Mouse (Mus musculus): ENCODE measurements around the gene Copz1. TPM values are rescaled to one million over a fixed set of nuclear protein-coding genes. Genes with fewer than 3 reads are reported as not detected.
A peak's percentile ranks its signal among the peaks of the same experiment; 100 is the strongest.

Gene Copz1
- 197 and 231 TPM in 2 replicates for polyA plus RNA-seq (2014; fragmentation: Nextera tagmentation; extraction: Ambion mirVana)

DNA sequence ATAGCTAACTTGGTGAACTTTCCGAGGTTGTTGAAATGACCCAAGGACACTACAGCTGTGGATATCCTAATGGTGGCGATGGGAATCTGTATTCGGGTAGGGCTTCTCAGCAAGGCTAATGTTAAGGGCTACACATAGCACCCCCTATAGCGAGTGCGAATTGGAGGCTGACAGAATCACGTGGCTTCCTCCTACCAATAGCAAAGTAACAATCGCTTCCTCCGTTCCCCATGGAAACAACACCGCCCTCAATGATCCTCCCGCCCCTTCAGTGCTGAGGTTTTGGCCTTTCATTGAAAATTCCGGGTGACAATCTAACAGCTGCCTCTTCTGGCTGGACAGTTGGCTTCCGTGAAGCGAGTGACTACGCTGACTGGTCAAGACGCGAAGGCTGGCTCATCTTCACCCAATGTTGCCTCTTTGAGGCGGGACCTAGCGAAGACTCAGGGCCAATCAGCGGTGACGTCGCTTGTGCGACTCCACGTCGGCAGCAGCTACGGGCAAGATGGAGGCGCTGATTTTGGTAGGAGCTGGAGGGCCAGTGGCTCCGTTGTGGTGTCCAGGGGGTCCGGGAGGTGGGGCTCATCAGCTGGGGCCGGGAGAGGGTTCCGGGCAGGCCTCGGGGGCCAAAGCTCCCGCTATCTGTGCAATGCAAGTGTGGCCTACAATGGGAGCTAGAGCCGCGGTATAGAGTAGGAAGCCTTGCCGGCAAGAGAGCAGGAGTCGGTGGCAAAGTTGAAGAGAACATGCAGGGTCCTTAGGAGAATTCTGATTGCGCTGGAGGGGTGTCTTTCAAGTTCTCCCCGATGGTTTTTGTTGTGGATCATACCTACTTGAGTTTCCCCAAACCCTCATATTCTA is at the start of gene Copz1:
Gene Copz1 (plus strand): TSS at position 296 of the 861 bp plus-strand sequence.
- Histone ChIP-seq H3K9me3 (ENCODE audit: control insufficient read depth, low read length) (no peaks in the 10 kb centered on the region), H3K4me1 (ENCODE audit: control insufficient read depth, insufficient read depth, low read length) (peaks cover 11% of the 10 kb centered on the region), H3K27me3 (ENCODE audit: control insufficient read depth, insufficient read depth, low read length) (no peaks in the 10 kb centered on the region), H3K4me2 (ENCODE audit: low read length) (peak within 1 kb of the TSS; percentile 61), H3K27ac (replicated peaks; ENCODE audit: low read depth, low read length) (peak within 1 kb of the TSS; percentile 61), H3K36me3 (ENCODE audit: control insufficient read depth, insufficient read depth, low read length) (no peaks in the 10 kb centered on the region), H3K4me3 (replicated peaks; ENCODE audit: low read depth, low read length) (peak within 1 kb of the TSS; percentile 85), H3K9ac (replicated peaks; ENCODE audit: low read length) (peak within 1 kb of the TSS; percentile 47)
- peak; percentile 98 for DNase-seq
- under 1% methylated on average over 38 of the region's 38 CpGs for WGBS
- peak; percentile 100 for ATAC-seq (ENCODE audit: low FRiP score, low TSS enrichment)

DNA sequence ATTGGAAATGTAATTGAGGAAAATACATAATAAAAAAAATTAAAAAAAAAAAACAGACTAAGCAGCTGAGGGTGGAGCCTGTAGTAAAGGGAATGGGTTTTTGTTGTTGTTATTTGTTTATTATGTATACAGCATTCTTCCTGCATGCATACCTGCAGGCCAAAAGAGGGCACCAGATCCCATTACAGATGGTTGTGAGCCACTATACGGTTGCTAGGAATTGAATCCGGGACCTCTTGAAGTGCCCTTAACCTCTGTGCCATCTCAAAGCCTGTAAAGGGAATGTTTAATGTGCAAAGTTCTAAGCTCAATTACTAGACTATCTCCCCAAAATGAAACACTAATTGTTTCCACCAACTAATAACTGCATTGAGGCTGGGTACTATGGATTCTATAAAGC is 48.4 kb upstream of the Copz1 start:
- no peaks in the 10 kb centered on the region for H3K4me1 ChIP-seq (ENCODE audit: control insufficient read depth, insufficient read depth, low read length)
- no peak overlapping the region for H3K4me2 ChIP-seq (ENCODE audit: low read length)
- H3K9ac ChIP-seq (replicated peaks; ENCODE audit: low read length) = no peak overlapping the region
- no peak overlapping the region for H3K27ac ChIP-seq (replicated peaks; ENCODE audit: low read depth, low read length)
- DNase-seq (no peak), ATAC-seq (ENCODE audit: low FRiP score, low TSS enrichment) (no peak)
- no peaks in the 10 kb centered on the region for H3K9me3 ChIP-seq (ENCODE audit: control insufficient read depth, low read length)
- no peaks in the 10 kb centered on the region for H3K36me3 ChIP-seq (ENCODE audit: control insufficient read depth, insufficient read depth, low read length)
- no peak overlapping the region for H3K4me3 ChIP-seq (replicated peaks; ENCODE audit: low read depth, low read length)
- no peaks in the 10 kb centered on the region for H3K27me3 ChIP-seq (ENCODE audit: control insufficient read depth, insufficient read depth, low read length)
- 92% methylated on average over 2 of the region's 2 CpGs for WGBS

DNA sequence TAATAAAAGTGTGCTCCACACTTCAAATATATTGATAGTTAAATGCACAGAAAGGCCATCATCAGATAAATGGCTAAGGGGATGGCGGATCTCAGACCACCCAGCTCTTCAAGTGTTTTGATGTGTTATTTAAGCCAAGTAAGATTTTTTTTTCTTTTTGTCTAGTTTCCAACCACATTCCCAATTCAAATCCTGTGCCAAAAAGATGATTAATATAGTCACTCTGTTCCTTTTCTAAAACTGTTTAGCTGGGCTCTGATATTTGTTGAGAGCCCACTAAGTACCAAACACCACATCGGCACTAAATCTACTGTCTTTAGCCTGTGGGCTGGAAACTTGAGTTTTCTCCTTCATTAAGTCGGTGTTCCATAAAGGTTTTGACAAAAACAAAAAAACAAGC is 45.5 kb upstream of the Copz1 start:
- ATAC-seq (ENCODE audit: low FRiP score, low TSS enrichment) = no peak
- H3K27ac ChIP-seq (replicated peaks; ENCODE audit: low read depth, low read length) = no peak overlapping the region
- no peak for DNase-seq

DNA sequence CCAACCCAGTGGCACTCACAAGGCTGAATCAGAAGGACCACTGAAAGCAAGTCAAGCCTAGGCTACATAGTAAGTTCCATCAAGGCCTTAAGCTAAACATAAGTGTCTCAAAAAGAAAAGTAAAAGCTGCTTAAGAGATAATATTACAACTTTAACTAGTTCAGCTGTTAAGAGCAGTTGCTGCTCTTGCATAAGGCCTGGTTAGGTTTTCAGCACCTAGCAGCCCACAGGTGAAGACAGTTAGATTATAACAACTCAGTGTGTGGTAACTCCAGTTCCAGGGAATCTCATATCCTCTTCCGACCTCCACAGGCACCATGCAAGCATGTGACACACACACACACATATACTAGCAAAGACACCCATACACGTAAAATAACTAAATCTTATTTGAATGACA is 44.9 kb upstream of the Copz1 start:
- no peak overlapping the region for H3K27ac ChIP-seq (replicated peaks; ENCODE audit: low read depth, low read length)
- 0 out of 2 replicates have a peak, but pooled peaks cover 2% of the 10 kb centered on the region for H3K36me3 ChIP-seq (ENCODE audit: control insufficient read depth, insufficient read depth, low read length)
- DNase-seq = no peak
- no peak overlapping the region for H3K4me2 ChIP-seq (ENCODE audit: low read length)
- H3K4me3 ChIP-seq (replicated peaks; ENCODE audit: low read depth, low read length) = no peak overlapping the region
- no peak for ATAC-seq (ENCODE audit: low FRiP score, low TSS enrichment)
- WGBS = 97% methylated on average over 2 of the region's 2 CpGs
- H3K9ac ChIP-seq (replicated peaks; ENCODE audit: low read length) = no peak overlapping the region
- H3K4me1 ChIP-seq (ENCODE audit: control insufficient read depth, insufficient read depth, low read length) = no peaks in the 10 kb centered on the region
- H3K9me3 ChIP-seq (ENCODE audit: control insufficient read depth, low read length) = no peaks in the 10 kb centered on the region
- H3K27me3 ChIP-seq (ENCODE audit: control insufficient read depth, insufficient read depth, low read length) = no peaks in the 10 kb centered on the region

More for the DNA sequence above, 45.5 kb upstream of the Copz1 start:
- Histone ChIP-seq H3K4me2 (ENCODE audit: low read length) (no peak overlapping the region), H3K4me1 (ENCODE audit: control insufficient read depth, insufficient read depth, low read length) (no peaks in the 10 kb centered on the region), H3K9ac (replicated peaks; ENCODE audit: low read length) (no peak overlapping the region), H3K9me3 (ENCODE audit: control insufficient read depth, low read length) (no peaks in the 10 kb centered on the region), H3K36me3 (ENCODE audit: control insufficient read depth, insufficient read depth, low read length) (0 out of 2 replicates have a peak, but pooled peaks cover under 1% of the 10 kb centered on the region), H3K27me3 (ENCODE audit: control insufficient read depth, insufficient read depth, low read length) (no peaks in the 10 kb centered on the region), H3K4me3 (replicated peaks; ENCODE audit: low read depth, low read length) (no peak overlapping the region)
- WGBS = 90% methylated on average over 3 of the region's 3 CpGs

DNA sequence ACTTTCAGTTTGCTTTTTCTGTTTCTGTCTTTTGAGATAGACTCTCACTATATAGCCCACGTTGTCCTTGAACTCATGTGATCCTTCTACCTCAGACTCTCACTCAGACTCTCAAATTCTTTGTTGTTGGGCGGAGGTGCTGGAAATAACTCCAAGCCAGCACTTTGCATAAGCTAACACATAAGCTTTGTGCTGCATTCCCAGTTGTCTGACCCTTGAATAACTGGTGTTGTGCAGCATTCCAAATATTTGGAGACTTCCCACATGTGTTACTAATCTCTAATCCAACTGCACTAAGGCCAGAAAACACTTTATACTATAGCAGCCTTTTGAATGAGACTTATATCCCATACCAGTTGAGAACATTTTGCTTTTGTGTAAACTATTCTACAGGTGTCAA is 43.6 kb upstream of the Copz1 start:
- Histone ChIP-seq H3K36me3 (ENCODE audit: control insufficient read depth, insufficient read depth, low read length) (0 out of 2 replicates have a peak, but pooled peaks cover 2% of the 10 kb centered on the region), H3K27me3 (ENCODE audit: control insufficient read depth, insufficient read depth, low read length) (no peaks in the 10 kb centered on the region), H3K4me2 (ENCODE audit: low read length) (no peak overlapping the region), H3K4me1 (ENCODE audit: control insufficient read depth, insufficient read depth, low read length) (no peaks in the 10 kb centered on the region), H3K9ac (replicated peaks; ENCODE audit: low read length) (no peak overlapping the region), H3K4me3 (replicated peaks; ENCODE audit: low read depth, low read length) (no peak overlapping the region), H3K27ac (replicated peaks; ENCODE audit: low read depth, low read length) (no peak overlapping the region), H3K9me3 (ENCODE audit: control insufficient read depth, low read length) (no peaks in the 10 kb centered on the region)
- DNase-seq (no peak), ATAC-seq (ENCODE audit: low FRiP score, low TSS enrichment) (no peak)
- 72% methylated on average over 2 of the region's 2 CpGs for WGBS

DNA sequence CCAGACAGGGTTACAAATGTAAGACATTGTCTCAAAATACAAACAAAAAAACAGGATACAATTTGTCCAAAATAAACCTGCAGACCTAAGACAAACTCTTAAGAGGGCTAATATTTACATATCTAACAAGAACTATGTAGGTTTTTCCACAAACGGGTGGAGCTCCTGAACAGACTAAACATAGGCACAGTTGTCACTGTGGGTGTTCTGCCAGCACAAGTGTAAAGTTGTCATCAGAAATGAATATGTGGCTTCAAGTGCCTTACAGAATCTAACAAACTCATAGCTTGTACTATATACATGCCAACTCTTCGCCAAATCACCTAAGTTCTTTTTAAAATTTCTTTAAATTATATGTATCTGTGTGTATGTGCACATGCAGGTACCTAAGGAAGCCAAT is 39.4 kb upstream of the Copz1 start:
- no peak overlapping the region for H3K4me3 ChIP-seq (replicated peaks; ENCODE audit: low read depth, low read length)
- H3K27me3 ChIP-seq (ENCODE audit: control insufficient read depth, insufficient read depth, low read length) = no peaks in the 10 kb centered on the region
- no peak overlapping the region for H3K9ac ChIP-seq (replicated peaks; ENCODE audit: low read length)
- H3K4me1 ChIP-seq (ENCODE audit: control insufficient read depth, insufficient read depth, low read length) = peaks cover under 1% of the 10 kb centered on the region; the same call in 1 of the 2 replicates
- WGBS = 86% methylated on average over 2 of the region's 2 CpGs
- ATAC-seq (ENCODE audit: low FRiP score, low TSS enrichment) (no peak), DNase-seq (no peak)
- H3K4me2 ChIP-seq (ENCODE audit: low read length) = no peak overlapping the region
- H3K27ac ChIP-seq (replicated peaks; ENCODE audit: low read depth, low read length) = no peak overlapping the region
- H3K9me3 ChIP-seq (ENCODE audit: control insufficient read depth, low read length) = no peaks in the 10 kb centered on the region
- peaks cover 2% of the 10 kb centered on the region; the same call in 1 of the 2 replicates for H3K36me3 ChIP-seq (ENCODE audit: control insufficient read depth, insufficient read depth, low read length)

DNA sequence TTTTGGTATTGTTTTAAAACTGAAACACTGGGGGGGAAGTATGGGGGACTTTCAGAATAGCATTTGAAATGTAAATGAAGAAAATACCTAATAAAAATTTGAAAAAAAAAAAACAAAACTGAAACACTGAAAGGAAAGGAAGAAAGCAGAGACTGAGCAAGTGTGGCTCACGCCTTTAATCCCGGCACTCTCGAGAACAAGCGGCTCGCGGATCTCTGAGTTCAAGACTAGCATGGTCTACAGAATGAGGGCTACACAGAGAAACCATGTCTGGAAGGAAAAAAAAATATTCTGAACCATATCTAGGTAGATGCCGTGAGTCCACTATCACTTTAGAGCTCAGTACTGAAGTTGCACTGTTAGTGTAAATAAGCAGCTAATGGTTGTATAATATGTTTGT is 35.2 kb upstream of the Copz1 start:
- peaks cover 15% of the 10 kb centered on the region for H3K4me1 ChIP-seq (ENCODE audit: control insufficient read depth, insufficient read depth, low read length)
- no peak overlapping the region for H3K27ac ChIP-seq (replicated peaks; ENCODE audit: low read depth, low read length)
- DNase-seq = no peak
- no peak for ATAC-seq (ENCODE audit: low FRiP score, low TSS enrichment)
- H3K9ac ChIP-seq (replicated peaks; ENCODE audit: low read length) = no peak overlapping the region
- no peaks in the 10 kb centered on the region for H3K9me3 ChIP-seq (ENCODE audit: control insufficient read depth, low read length)
- H3K4me3 ChIP-seq (replicated peaks; ENCODE audit: low read depth, low read length) = no peak overlapping the region
- 88% methylated on average over 7 of the region's 7 CpGs for WGBS
- H3K27me3 ChIP-seq (ENCODE audit: control insufficient read depth, insufficient read depth, low read length) = no peaks in the 10 kb centered on the region
- H3K4me2 ChIP-seq (ENCODE audit: low read length) = no peak overlapping the region
- H3K36me3 ChIP-seq (ENCODE audit: control insufficient read depth, insufficient read depth, low read length) = peaks cover 11% of the 10 kb centered on the region

DNA sequence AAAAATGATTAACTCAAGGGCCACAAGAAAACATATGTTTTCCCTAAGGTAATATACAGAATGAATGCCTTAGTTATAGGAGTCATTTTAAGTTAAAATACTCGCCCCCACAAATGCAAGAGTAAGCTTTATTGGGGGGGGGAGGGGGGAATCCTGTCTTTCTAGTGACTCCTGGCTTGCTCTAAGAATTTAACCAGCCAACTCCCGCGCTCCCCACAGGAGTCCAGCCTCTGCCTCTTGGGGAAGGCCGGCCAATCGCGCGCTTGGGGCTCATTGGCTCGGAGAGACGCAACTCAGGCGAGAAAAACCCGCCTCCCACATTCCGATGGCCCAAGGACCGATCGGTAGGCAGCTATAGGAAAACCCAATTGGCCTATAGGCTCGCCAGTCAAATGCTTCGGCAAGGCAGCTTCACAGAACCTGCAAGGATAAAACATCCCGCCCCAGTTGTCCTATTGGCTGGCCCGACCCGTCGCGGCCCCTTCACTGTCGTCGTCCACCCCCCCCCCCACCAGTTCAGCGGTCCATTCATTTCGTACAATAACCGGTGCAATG is 33.3 kb upstream of the Copz1 start:
- H3K27me3 ChIP-seq (ENCODE audit: control insufficient read depth, insufficient read depth, low read length) = no peaks in the 10 kb centered on the region
- H3K4me3 ChIP-seq (replicated peaks; ENCODE audit: low read depth, low read length) = peak overlapping the region; percentile 59
- H3K36me3 ChIP-seq (ENCODE audit: control insufficient read depth, insufficient read depth, low read length) = peaks cover 28% of the 10 kb centered on the region
- peak overlapping the region; percentile 77 for H3K4me2 ChIP-seq (ENCODE audit: low read length)
- H3K4me1 ChIP-seq (ENCODE audit: control insufficient read depth, insufficient read depth, low read length) = peaks cover 27% of the 10 kb centered on the region
- peak overlapping the region; percentile 54 for H3K9ac ChIP-seq (replicated peaks; ENCODE audit: low read length)
- DNase-seq (peak; percentile 96), ATAC-seq (ENCODE audit: low FRiP score, low TSS enrichment) (peak; percentile 86)
- H3K27ac ChIP-seq (replicated peaks; ENCODE audit: low read depth, low read length) = peak overlapping the region; percentile 92
- H3K9me3 ChIP-seq (ENCODE audit: control insufficient read depth, low read length) = no peaks in the 10 kb centered on the region
- under 1% methylated on average over 26 of the region's 26 CpGs for WGBS

Measured in midbrain, embryonic 14.5 days (tissue).